9 mouse cellular contexts compared by ENCODE assay signal in the genomic region with DNA sequence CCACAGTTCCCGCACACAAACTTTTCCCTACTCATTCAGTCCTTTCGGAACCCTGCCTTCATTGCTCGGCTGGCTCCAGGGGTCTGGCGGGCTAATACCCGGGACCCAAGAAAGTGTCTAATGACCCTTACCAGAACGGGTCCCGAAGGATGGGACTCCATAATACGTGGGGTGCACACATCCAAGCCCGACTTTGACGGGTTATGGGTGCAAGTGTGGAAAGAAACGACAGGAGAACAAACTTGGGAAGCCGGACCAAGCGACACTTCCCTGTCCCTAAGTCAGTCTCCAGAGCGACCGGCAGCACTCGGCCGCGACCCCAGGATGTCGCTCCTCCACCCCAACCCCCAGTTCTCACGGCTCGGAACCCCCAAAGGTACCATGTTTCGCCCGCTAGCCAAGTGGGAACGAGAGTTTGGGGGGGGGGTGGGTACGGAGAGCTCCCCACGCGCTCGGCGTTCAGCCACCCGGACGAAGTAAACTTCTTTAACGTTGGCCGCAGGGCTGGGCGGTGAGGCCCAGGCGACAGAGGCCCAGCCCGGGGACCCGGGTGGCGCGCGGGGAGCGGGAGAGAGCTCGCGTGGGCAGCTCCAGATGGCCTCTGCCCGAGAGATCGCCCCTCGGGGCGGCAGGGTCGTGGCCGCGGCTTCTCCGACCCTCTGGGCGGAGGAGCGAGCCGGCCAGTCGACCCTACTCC. TPM values are rescaled to one million over a fixed set of nuclear protein-coding genes. Genes with fewer than 3 reads are reported as not detected.
A peak's percentile ranks its signal among the peaks of the same experiment; 100 is the strongest.
DNase-seq lines count a peak whose midpoint lies in the region; ATAC-seq and TF ChIP-seq lines count a peak whose summit lies in the region.
"Had no signal": no experiment of that assay in that cellular context is flagged by ENCODE, and none has a peak within 500 bp of the region (broad histone marks: within the 10 kb centered on the region; RNA-seq: fewer than 3 reads in every experiment).

No protein-coding gene starts in this region.

- H3K27me3 ChIP-seq in liver, adult 2 months (ENCODE audit: control insufficient read depth, insufficient read depth, low read length): no peaks in the 10 kb centered on the region
- H3K27me3 ChIP-seq in forebrain, embryonic 12.5 days: peaks cover 23% of the 10 kb centered on the region; the same call in 1 of the 2 replicates
- H3K27me3 ChIP-seq in limb, embryonic 12.5 days: peaks cover 28% of the 10 kb centered on the region

- H3K9ac ChIP-seq in liver, adult 2 months (ENCODE audit: low read depth, low read length): peak overlapping the region; percentile 94
- H3K9ac ChIP-seq in forebrain, embryonic 12.5 days: peak overlapping the region; percentile 97
- H3K9ac ChIP-seq in limb, embryonic 12.5 days (replicated peaks): peak overlapping the region; percentile 98

- no peaks in the 10 kb centered on the region for H3K9me3 ChIP-seq in forebrain, embryonic 12.5 days
- no peaks in the 10 kb centered on the region for H3K9me3 ChIP-seq in limb, embryonic 12.5 days

- H3K36me3 ChIP-seq in liver, adult 2 months (ENCODE audit: control insufficient read depth, insufficient read depth, low read length): no peaks in the 10 kb centered on the region
- no peaks in the 10 kb centered on the region for H3K36me3 ChIP-seq in forebrain, embryonic 12.5 days (replicated peaks)
- H3K36me3 ChIP-seq in limb, embryonic 12.5 days: no peaks in the 10 kb centered on the region

- WGBS in liver, adult 2 months: under 1% methylated on average over 55 of the region's 55 CpGs
- under 1% methylated on average over 55 of the region's 55 CpGs for WGBS in forebrain, embryonic 12.5 days
- under 1% methylated on average over 55 of the region's 55 CpGs for WGBS in limb, embryonic 12.5 days

- H3K27ac ChIP-seq in liver, adult 2 months (replicated peaks; ENCODE audit: insufficient read depth, low read depth, low read length): peak overlapping the region; percentile 99
- H3K27ac ChIP-seq in forebrain, embryonic 12.5 days: peak overlapping the region; percentile 94
- H3K27ac ChIP-seq in limb, embryonic 12.5 days: peak overlapping the region; percentile 99
- H3K27ac ChIP-seq: macrophage had no signal

- H3K4me1 ChIP-seq in liver, adult 2 months (ENCODE audit: control insufficient read depth, insufficient read depth, low read length): peaks cover 22% of the 10 kb centered on the region
- H3K4me1 ChIP-seq in forebrain, embryonic 12.5 days: peaks cover 64% of the 10 kb centered on the region
- peaks cover 29% of the 10 kb centered on the region for H3K4me1 ChIP-seq in limb, embryonic 12.5 days (replicated peaks)

- TF ChIP-seq POLR2A in liver, adult 2 months (IDR thresholded peaks at IDR 0.05; ENCODE audit: extremely low read depth, insufficient read depth, low read length): no peak

- peak overlapping the region; percentile 78 for H3K4me2 ChIP-seq in forebrain, embryonic 12.5 days
- peak overlapping the region; percentile 79 for H3K4me2 ChIP-seq in limb, embryonic 12.5 days

- ATAC-seq in forebrain, embryonic 12.5 days (ENCODE audit: low FRiP score): no peak
- no peak for ATAC-seq in limb, embryonic 12.5 days (ENCODE audit: insufficient number of reproducible peaks, insufficient read depth, low FRiP score, low TSS enrichment, low read depth)

- peak overlapping the region; percentile 96 for H3K4me3 ChIP-seq in liver, adult 2 months (ENCODE audit: insufficient read depth, low read depth, low read length)
- H3K4me3 ChIP-seq in forebrain, embryonic 12.5 days (replicated peaks): peak overlapping the region; percentile 58
- peak overlapping the region; percentile 78 for H3K4me3 ChIP-seq in limb, embryonic 12.5 days (replicated peaks)

- TF ChIP-seq CTCF in liver, adult 2 months (IDR thresholded peaks at IDR 0.05; ENCODE audit: low read depth, low read length): no peak

- H3K79me2 ChIP-seq in liver, adult 2 months (ENCODE audit: control insufficient read depth, insufficient read depth, low read length): peaks cover 2% of the 10 kb centered on the region; the same call in 1 of the 2 replicates

- peak; percentile 55 for DNase-seq in liver, adult 2 months (ENCODE audit: extremely low read depth, low read depth, low spot score)
- DNase-seq in liver: no peak
- DNase-seq in retina, postnatal 1 day: peak; percentile 47
- DNase-seq in right cerebral cortex, postnatal 10 days (ENCODE audit: low spot score in 2 of 2): no peak
- DNase-seq in adrenal gland, postnatal 14 days: no peak
- DNase-seq in ovary, postnatal 14 days (ENCODE audit: low spot score): no peak

RNA-seq across cellular contexts. Expression of gene Sall1, which starts 2.4 kb away (rescaled TPM):
- total RNA-seq in liver, adult 2 months (2014; rRNA removed): 6.2 and 9.5 TPM in 2 replicates
- polyA plus RNA-seq in liver, adult 2 months (2012; rRNA removed): 19.4 and 22.7 TPM in 2 replicates
- 26.6 and 33.4 TPM in 2 replicates for polyA plus RNA-seq in forebrain, embryonic 12.5 days (2016; fragmentation: Nextera tagmentation; extraction: Ambion mirVana)
- 17.9 and 22.3 TPM in 2 replicates for polyA plus RNA-seq in limb, embryonic 12.5 days (2016; fragmentation: Nextera tagmentation; extraction: Ambion mirVana)
- 0.26 and 2.9 TPM in 2 replicates for total RNA-seq in adrenal gland, postnatal 14 days (2021)
- polyA plus RNA-seq: macrophage had no signal

Comparison
In these comparisons a context has a peak if more than half of its experiments do, and no peak if none do; other contexts are left out.
1. DNase-seq: peak in liver, adult 2 months (single experiment) and retina, postnatal 1 day (single experiment); none in liver (single experiment), right cerebral cortex, postnatal 10 days (0 of 2), adrenal gland, postnatal 14 days (single experiment) and ovary, postnatal 14 days (single experiment).
2. Peak in every context shown above with its lines, with median percentiles within 50 percentile points of each other: H3K27ac ChIP-seq, H3K4me3 ChIP-seq and H3K9ac ChIP-seq.